Mouse (Mus musculus) ES-E14 (cell line): Measurements from ENCODE around the gene Sell. TPM values are rescaled to one million over a fixed set of nuclear protein-coding genes. Genes with fewer than 3 reads are reported as not detected.
A peak's percentile ranks its signal among the peaks of the same experiment; 100 is the strongest.

Experiments used
- DNase-seq: peaks from one replicate; pipeline ENCODE4 v3.0.0-alpha.2; 2013; ENCODE audit warnings: low read depth, low spot score
- H3K27ac ChIP-seq: 2 replicates; pipeline ENCODE4 v1.5.1; 2012; ENCODE audit warnings: low read depth, mild to moderate bottlenecking, low read length, moderate library complexity, mixed read lengths; ENCODE audit not compliant: poor library complexity, insufficient read depth, severe bottlenecking
- H3K36me3 ChIP-seq: 2 replicates; pipeline ENCODE4 v1.6.1; 2012; ENCODE audit warnings: mild to moderate bottlenecking, low read length, moderate library complexity, mixed read lengths; ENCODE audit not compliant: control insufficient read depth, poor library complexity, insufficient read depth, severe bottlenecking
- H3K4me1 ChIP-seq, 2 experiments: fragments of 150-350 bp in 1 of 2; sonication (generic) in 1 of 2; 2 replicates each; pipeline ENCODE4 v1.6.1; 2012; ENCODE audit warnings: low read length in 2 of 2, mild to moderate bottlenecking in 1 of 2, mixed read lengths in 1 of 2; ENCODE audit not compliant: control insufficient read depth in 2 of 2, insufficient read depth in 2 of 2, poor library complexity in 1 of 2
- H3K4me3 ChIP-seq, 2 experiments: fragments of 150-350 bp in 1 of 2; sonication (generic) in 1 of 2; 2 replicates each; pipeline ENCODE4 v1.5.1; 2012; ENCODE audit warnings: low read length in 2 of 2, low read depth in 1 of 2, mild to moderate bottlenecking in 1 of 2, mixed read lengths in 1 of 2; ENCODE audit not compliant: insufficient read depth in 1 of 2, poor library complexity in 1 of 2, severe bottlenecking in 1 of 2
- H3K9ac ChIP-seq: 2 replicates; pipeline ENCODE4 v1.6.1; 2012; ENCODE audit warnings: low read depth, mild to moderate bottlenecking, low read length, mixed read lengths; ENCODE audit not compliant: poor library complexity, insufficient read depth, severe bottlenecking
- H3K9me3 ChIP-seq: fragments of 150-350 bp; sonication (generic); 2 replicates; pipeline ENCODE4 v1.6.1; 2012; ENCODE audit warnings: low read depth, mild to moderate bottlenecking, low read length; ENCODE audit not compliant: control insufficient read depth, insufficient read depth
- CHD2 ChIP-seq: IDR thresholded peaks from 2 replicates; pipeline ENCODE4 v1.6.1; 2014; ENCODE audit warnings: mild to moderate bottlenecking, low read depth, low read length, inconsistent platforms
- HCFC1 ChIP-seq: IDR thresholded peaks from 2 replicates; pipeline ENCODE4 v1.6.1; 2012; ENCODE audit warnings: low read length, inconsistent platforms, borderline replicate concordance; ENCODE audit not compliant: insufficient read depth
- MAFK ChIP-seq: IDR thresholded peaks from 2 replicates; pipeline ENCODE4 v1.6.1; 2014; ENCODE audit warnings: mild to moderate bottlenecking, low read depth, low read length, inconsistent platforms; ENCODE audit not compliant: insufficient read depth
- ZC3H11A ChIP-seq: IDR thresholded peaks from 2 replicates; pipeline ENCODE4 v1.6.1; 2012; ENCODE audit warnings: low read depth, mild to moderate bottlenecking, inconsistent platforms, low read length, borderline replicate concordance
- ZNF384 ChIP-seq: IDR thresholded peaks from 2 replicates; pipeline ENCODE4 v1.6.1; 2012; ENCODE audit warnings: low read depth, low read length, inconsistent platforms
- in situ Hi-C, 2 experiments: fragments of 600-800 bp; cut with MboI; formaldehyde crosslinking; loops; one replicate each; pipeline ENCODE4 v1.15.1; 2025; ENCODE audit warnings: low sequenced_read_pairs in 2 of 2, inconsistent platforms in 1 of 2; ENCODE audit not compliant: unreplicated experiment in 2 of 2
- total RNA-seq: library from RNA; depleted of rRNA; stranded (reverse); fragments of 300-350 nt; gene quantifications from 2 replicates; pipeline ENCODE4 v1.2.3, GENCODE M21; 2012

The Sell gene
- total RNA-seq, 1 experiment = 0.09 TPM

DNA sequence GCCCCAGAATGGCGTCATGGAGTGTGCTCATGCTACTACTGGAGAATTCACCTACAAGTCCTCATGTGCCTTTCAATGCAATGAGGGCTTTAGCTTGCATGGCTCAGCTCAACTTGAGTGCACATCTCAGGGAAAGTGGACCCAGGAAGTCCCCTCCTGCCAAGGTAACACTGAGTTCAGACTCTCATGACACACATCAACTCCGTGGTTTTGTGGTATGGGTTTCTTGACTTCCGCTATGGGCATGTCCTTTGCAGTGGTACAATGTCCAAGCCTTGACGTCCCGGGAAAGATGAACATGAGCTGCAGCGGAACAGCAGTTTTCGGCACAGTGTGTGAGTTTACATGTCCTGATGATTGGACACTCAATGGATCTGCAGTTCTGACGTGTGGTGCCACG is 8.2 kb upstream of the Sell start:
- TF ChIP-seq ZC3H11A (no peak), CHD2 (no peak), HCFC1 (no peak), MAFK (no peak), ZNF384 (no peak)
- no peak overlapping the region for H3K9ac ChIP-seq
- no peaks in the 10 kb centered on the region for H3K4me1 ChIP-seq
- H3K27ac ChIP-seq = no peak overlapping the region
- H3K36me3 ChIP-seq = no peaks in the 10 kb centered on the region
- no peak overlapping the region for H3K4me3 ChIP-seq
- no peak for DNase-seq
- in situ Hi-C loops = no loop called here
- H3K9me3 ChIP-seq = no peaks in the 10 kb centered on the region

DNA sequence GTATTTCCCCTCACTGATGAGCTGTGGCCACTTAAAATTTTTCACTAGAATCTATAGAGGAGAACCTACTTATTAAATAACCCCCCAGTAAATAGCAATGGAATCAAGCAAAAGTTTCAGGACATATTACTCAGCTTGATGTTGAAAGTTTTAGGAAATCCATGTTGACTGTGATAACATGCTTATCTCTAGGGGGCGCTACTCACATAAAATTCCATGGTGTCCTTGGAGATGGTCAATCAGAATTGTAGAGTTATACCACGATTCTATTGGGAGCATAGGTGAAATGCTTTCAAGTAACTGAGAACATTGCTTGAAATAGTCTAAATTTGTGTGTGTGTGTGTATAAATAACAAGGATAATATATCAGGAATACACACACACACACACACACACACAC is 7.0 kb upstream of the Sell start:
- in situ Hi-C loops = no loop called here
- no peaks in the 10 kb centered on the region for H3K4me1 ChIP-seq
- peak; percentile 15 for DNase-seq
- no peaks in the 10 kb centered on the region for H3K9me3 ChIP-seq
- no peaks in the 10 kb centered on the region for H3K36me3 ChIP-seq
- no peak overlapping the region for H3K9ac ChIP-seq
- H3K27ac ChIP-seq = no peak overlapping the region
- H3K4me3 ChIP-seq = no peak overlapping the region
- TF ChIP-seq HCFC1 = no peak
- no peak for TF ChIP-seq CHD2
- TF ChIP-seq ZNF384 = no peak
- no peak for TF ChIP-seq ZC3H11A
- TF ChIP-seq MAFK = no peak

DNA sequence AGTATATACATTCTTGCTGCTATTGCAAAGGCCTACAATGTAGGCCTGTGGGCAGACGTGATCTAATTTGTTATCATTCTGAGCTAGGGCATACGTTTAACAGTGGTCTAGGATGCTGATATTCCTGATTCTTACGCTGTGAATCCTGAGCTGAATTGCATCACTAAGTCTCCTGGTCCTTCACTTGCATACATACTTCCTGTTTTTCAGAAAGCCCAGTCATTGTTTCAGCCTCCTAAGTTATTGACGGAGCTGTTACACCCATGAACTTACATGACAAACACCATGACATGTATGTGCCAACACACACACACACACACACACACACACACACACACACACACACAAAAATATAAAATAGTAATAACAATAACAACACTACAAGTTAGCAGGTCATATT is 1.7 kb upstream of the Sell start:
- Histone ChIP-seq H3K4me1 (peaks cover 0 to 2% of the 10 kb centered on the region in 2 experiments; a peak in 1 of 4 replicates), H3K27ac (no peak overlapping the region), H3K36me3 (no peaks in the 10 kb centered on the region), H3K9ac (no peak overlapping the region), H3K4me3 (no peak overlapping the region), H3K9me3 (no peaks in the 10 kb centered on the region)
- no peak for DNase-seq
- no peak for TF ChIP-seq MAFK
- TF ChIP-seq HCFC1 = no peak
- TF ChIP-seq ZC3H11A = no peak
- no peak for TF ChIP-seq ZNF384
- TF ChIP-seq CHD2 = no peak
- in situ Hi-C loops = no loop called here

DNA sequence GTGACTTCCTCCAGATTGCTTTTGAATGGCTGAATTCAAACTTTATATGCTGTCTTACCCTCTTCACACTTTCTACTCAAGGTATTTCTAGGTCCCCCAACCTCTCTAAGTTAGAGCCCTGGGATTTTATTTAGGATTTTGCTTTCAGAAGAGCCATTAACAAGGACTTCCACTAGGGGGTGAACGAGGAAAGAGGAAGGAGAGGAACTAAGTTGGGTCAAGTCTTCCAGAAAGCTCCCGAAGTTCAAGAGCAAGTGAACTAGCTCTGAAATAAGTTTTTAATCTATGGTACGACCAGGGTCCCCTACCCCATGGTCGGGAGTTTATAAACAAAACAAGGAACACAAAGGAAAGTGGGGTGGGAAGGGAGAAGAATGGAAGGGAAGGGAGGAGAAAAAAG is 504 bp upstream of the Sell start:
- Histone ChIP-seq H3K27ac (no peak overlapping the region), H3K36me3 (no peaks in the 10 kb centered on the region), H3K9ac (no peak overlapping the region), H3K4me1 (peaks cover 0 to 2% of the 10 kb centered on the region in 2 experiments; a peak in 1 of 4 replicates), H3K4me3 (no peak overlapping the region), H3K9me3 (no peaks in the 10 kb centered on the region)
- TF ChIP-seq CHD2 (no peak), MAFK (no peak), ZC3H11A (no peak), HCFC1 (no peak), ZNF384 (no peak)
- in situ Hi-C loops = no loop called here
- peak; percentile 24 for DNase-seq

DNA sequence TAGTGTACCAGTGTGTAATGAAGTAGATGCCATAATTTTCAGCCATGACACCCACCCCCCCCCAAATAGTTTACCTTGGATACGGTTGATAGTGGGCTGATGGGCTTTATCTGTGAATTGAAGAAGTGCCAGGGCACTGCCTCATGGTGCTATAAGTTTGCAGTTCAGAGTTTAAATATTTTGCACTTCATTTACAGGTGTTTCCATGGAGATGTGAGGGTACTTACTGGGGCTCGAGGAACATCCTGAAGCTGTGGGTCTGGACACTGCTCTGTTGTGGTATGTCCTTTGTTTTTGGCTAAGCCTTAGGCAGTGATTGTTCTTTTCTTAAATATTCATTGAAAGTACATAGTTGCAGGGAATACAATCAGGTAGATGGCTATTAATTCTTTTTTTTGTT is 1.1 kb downstream of the Sell start:
- H3K27ac ChIP-seq = no peak overlapping the region
- TF ChIP-seq HCFC1 = no peak
- TF ChIP-seq ZNF384 = no peak
- no peak for TF ChIP-seq CHD2
- no peak for TF ChIP-seq ZC3H11A
- TF ChIP-seq MAFK = no peak
- no peaks in the 10 kb centered on the region for H3K9me3 ChIP-seq
- in situ Hi-C loops = no loop called here
- H3K36me3 ChIP-seq = no peaks in the 10 kb centered on the region
- H3K4me1 ChIP-seq = peaks cover 0 to 2% of the 10 kb centered on the region in 2 experiments; a peak in 1 of 4 replicates
- DNase-seq = no peak
- H3K9ac ChIP-seq = no peak overlapping the region
- no peak overlapping the region for H3K4me3 ChIP-seq
